Mouse (Mus musculus): Measurements from ENCODE around the gene Cdkn3. TPM values are rescaled to one million over a fixed set of nuclear protein-coding genes. Genes with fewer than 3 reads are reported as not detected.

Cdkn3 gene
- polyA plus RNA-seq, 1 experiment, result 18.2 TPM

GRCm38 (mm10) chr14:46803791-46804190, 43.5 kb downstream of the Cdkn3 start:
- Histone ChIP-seq H3K4me3 (ENCODE audit: insufficient read depth, poor library complexity, severe bottlenecking) (no peak overlapping the region), H3K27me3 (ENCODE audit: control insufficient read depth, insufficient read depth, insufficient read length) (no peaks in the 10 kb centered on the region), H3K79me3 (ENCODE audit: low read depth) (no peaks in the 10 kb centered on the region), H3K36me3 (ENCODE audit: control insufficient read depth, insufficient read depth) (peaks cover 30% of the 10 kb centered on the region), H3K79me2 (ENCODE audit: control insufficient read depth, insufficient read depth) (no peaks in the 10 kb centered on the region), H3ac (ENCODE audit: control insufficient read depth, insufficient read length, low read depth) (no peak overlapping the region)
- TF ChIP-seq MAX (IDR thresholded peaks at IDR 0.05), result no peak
- no peak for TF ChIP-seq CEBPB (IDR thresholded peaks at IDR 0.05; ENCODE audit: low read depth)
- no peak for TF ChIP-seq MYOG (IDR thresholded peaks at IDR 0.05; ENCODE audit: control insufficient read depth, extremely low read depth, insufficient read length)
- no peak for TF ChIP-seq USF1 (IDR thresholded peaks at IDR 0.05; ENCODE audit: low read depth)
- TF ChIP-seq CTCF (IDR thresholded peaks at IDR 0.05; ENCODE audit: control insufficient read depth, insufficient read depth, insufficient read length), result no peak
- TF ChIP-seq MYOD1 (IDR thresholded peaks at IDR 0.05; ENCODE audit: control insufficient read depth, insufficient read length, low read depth), result no peak
- no peak for TF ChIP-seq FOSL1 (IDR thresholded peaks at IDR 0.05; ENCODE audit: insufficient read depth, low read length, poor library complexity, severe bottlenecking)

DNA sequence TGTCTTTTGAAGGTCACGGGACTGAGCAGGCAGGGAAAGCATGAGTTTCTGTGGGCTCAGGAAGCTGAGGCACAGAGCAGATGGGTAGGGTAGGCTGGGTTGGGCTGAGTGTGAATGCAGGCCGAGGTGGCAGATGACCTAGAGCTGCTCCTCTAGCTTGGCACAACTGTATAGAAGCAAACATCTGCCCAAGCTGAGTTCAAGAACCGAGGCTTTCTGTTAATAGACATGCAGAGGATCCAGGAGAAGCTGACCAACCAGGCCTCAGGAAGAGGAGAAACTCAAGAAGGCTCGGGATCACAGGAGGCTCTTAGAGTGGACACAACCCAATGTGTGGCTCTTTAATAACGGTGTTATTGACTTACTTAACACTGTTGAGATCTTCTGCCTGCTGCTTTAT, 45.8 kb downstream of the Cdkn3 start:
- Histone ChIP-seq H3ac (ENCODE audit: control insufficient read depth, insufficient read length, low read depth) (no peak overlapping the region), H3K36me3 (ENCODE audit: control insufficient read depth, insufficient read depth) (peaks cover 54% of the 10 kb centered on the region), H3K27me3 (ENCODE audit: control insufficient read depth, insufficient read depth, insufficient read length) (no peaks in the 10 kb centered on the region), H3K79me3 (ENCODE audit: low read depth) (no peaks in the 10 kb centered on the region), H3K79me2 (ENCODE audit: control insufficient read depth, insufficient read depth) (no peaks in the 10 kb centered on the region), H3K4me3 (ENCODE audit: insufficient read depth, poor library complexity, severe bottlenecking) (no peak overlapping the region)
- TF ChIP-seq FOSL1 (IDR thresholded peaks at IDR 0.05; ENCODE audit: insufficient read depth, low read length, poor library complexity, severe bottlenecking) (no peak), MYOG (IDR thresholded peaks at IDR 0.05; ENCODE audit: control insufficient read depth, extremely low read depth, insufficient read length) (no peak), MAX (IDR thresholded peaks at IDR 0.05) (no peak), CTCF (IDR thresholded peaks at IDR 0.05; ENCODE audit: control insufficient read depth, insufficient read depth, insufficient read length) (no peak), MYOD1 (IDR thresholded peaks at IDR 0.05; ENCODE audit: control insufficient read depth, insufficient read length, low read depth) (no peak), USF1 (IDR thresholded peaks at IDR 0.05; ENCODE audit: low read depth) (no peak), CEBPB (IDR thresholded peaks at IDR 0.05; ENCODE audit: low read depth) (no peak)

GRCm38 (mm10) chr14:46807927-46808326, 47.6 kb downstream of the Cdkn3 start:
- TF ChIP-seq CTCF (IDR thresholded peaks at IDR 0.05; ENCODE audit: control insufficient read depth, insufficient read depth, insufficient read length) (no peak), MYOG (IDR thresholded peaks at IDR 0.05; ENCODE audit: control insufficient read depth, extremely low read depth, insufficient read length) (no peak), MAX (IDR thresholded peaks at IDR 0.05) (no peak), FOSL1 (IDR thresholded peaks at IDR 0.05; ENCODE audit: insufficient read depth, low read length, poor library complexity, severe bottlenecking) (no peak), MYOD1 (IDR thresholded peaks at IDR 0.05; ENCODE audit: control insufficient read depth, insufficient read length, low read depth) (no peak), USF1 (IDR thresholded peaks at IDR 0.05; ENCODE audit: low read depth) (no peak), CEBPB (IDR thresholded peaks at IDR 0.05; ENCODE audit: low read depth) (no peak)
- Histone ChIP-seq H3K36me3 (ENCODE audit: control insufficient read depth, insufficient read depth) (peaks cover 67% of the 10 kb centered on the region), H3ac (ENCODE audit: control insufficient read depth, insufficient read length, low read depth) (no peak overlapping the region), H3K79me2 (ENCODE audit: control insufficient read depth, insufficient read depth) (peaks cover 12% of the 10 kb centered on the region), H3K79me3 (ENCODE audit: low read depth) (no peaks in the 10 kb centered on the region), H3K27me3 (ENCODE audit: control insufficient read depth, insufficient read depth, insufficient read length) (no peaks in the 10 kb centered on the region), H3K4me3 (ENCODE audit: insufficient read depth, poor library complexity, severe bottlenecking) (no peak overlapping the region)

GRCm38 (mm10) chr14:46815640-46816039, 55.3 kb downstream of the Cdkn3 start:
- no peak for TF ChIP-seq CEBPB (IDR thresholded peaks at IDR 0.05; ENCODE audit: low read depth)
- TF ChIP-seq FOSL1 (IDR thresholded peaks at IDR 0.05; ENCODE audit: insufficient read depth, low read length, poor library complexity, severe bottlenecking), result no peak
- TF ChIP-seq CTCF (IDR thresholded peaks at IDR 0.05; ENCODE audit: control insufficient read depth, insufficient read depth, insufficient read length), result no peak
- TF ChIP-seq USF1 (IDR thresholded peaks at IDR 0.05; ENCODE audit: low read depth), result no peak
- TF ChIP-seq MYOD1 (IDR thresholded peaks at IDR 0.05; ENCODE audit: control insufficient read depth, insufficient read length, low read depth), result no peak
- no peak for TF ChIP-seq MYOG (IDR thresholded peaks at IDR 0.05; ENCODE audit: control insufficient read depth, extremely low read depth, insufficient read length)
- TF ChIP-seq MAX (IDR thresholded peaks at IDR 0.05), result no peak
- H3K79me3 ChIP-seq (ENCODE audit: low read depth), result peaks cover 60% of the 10 kb centered on the region
- H3K4me3 ChIP-seq (ENCODE audit: insufficient read depth, poor library complexity, severe bottlenecking), result no peak overlapping the region
- peaks cover 89% of the 10 kb centered on the region for H3K79me2 ChIP-seq (ENCODE audit: control insufficient read depth, insufficient read depth)
- no peaks in the 10 kb centered on the region for H3K27me3 ChIP-seq (ENCODE audit: control insufficient read depth, insufficient read depth, insufficient read length)
- H3ac ChIP-seq (ENCODE audit: control insufficient read depth, insufficient read length, low read depth), result no peak overlapping the region
- H3K36me3 ChIP-seq (ENCODE audit: control insufficient read depth, insufficient read depth), result peaks cover 60% of the 10 kb centered on the region

DNA sequence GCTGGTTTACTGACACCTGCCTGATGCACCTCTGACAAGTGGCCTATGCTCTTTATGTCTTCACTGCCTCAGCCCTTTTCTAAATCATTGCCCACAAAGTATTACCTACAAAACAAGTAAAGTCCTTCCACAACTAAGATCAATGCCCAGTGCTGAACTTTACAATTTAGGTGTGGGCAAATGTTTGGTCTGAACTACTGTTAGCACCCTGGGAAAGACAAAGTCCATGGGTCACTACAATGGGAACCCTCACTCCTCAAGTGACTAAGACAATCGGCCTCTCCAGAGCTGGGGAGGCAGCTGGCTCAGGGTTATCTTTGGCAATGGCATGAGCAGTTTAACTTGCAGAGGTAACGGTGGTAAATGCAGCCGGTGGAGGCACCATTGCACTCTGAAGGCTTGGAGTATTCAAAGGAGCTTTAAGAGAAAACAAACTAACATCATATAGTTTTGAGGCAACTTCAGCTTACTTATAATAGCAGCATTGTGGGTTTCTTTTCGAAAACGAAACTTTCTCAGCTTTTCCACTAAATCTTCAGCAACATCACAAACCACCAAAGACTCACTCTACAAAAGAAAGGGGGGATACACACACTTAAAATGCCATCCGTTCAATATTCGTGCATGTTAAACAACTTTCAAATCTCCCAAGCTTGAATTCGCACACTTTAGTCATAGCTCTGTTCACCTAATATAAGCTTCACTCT, 56.7 kb downstream of the Cdkn3 start:
- no peak overlapping the region for H3K4me3 ChIP-seq (ENCODE audit: insufficient read depth, poor library complexity, severe bottlenecking)
- no peaks in the 10 kb centered on the region for H3K27me3 ChIP-seq (ENCODE audit: control insufficient read depth, insufficient read depth, insufficient read length)
- H3K79me2 ChIP-seq (ENCODE audit: control insufficient read depth, insufficient read depth), result peaks cover 99% of the 10 kb centered on the region
- no peak overlapping the region for H3ac ChIP-seq (ENCODE audit: control insufficient read depth, insufficient read length, low read depth)
- TF ChIP-seq CEBPB (IDR thresholded peaks at IDR 0.05; ENCODE audit: low read depth) (no peak), CTCF (IDR thresholded peaks at IDR 0.05; ENCODE audit: control insufficient read depth, insufficient read depth, insufficient read length) (no peak), FOSL1 (IDR thresholded peaks at IDR 0.05; ENCODE audit: insufficient read depth, low read length, poor library complexity, severe bottlenecking) (no peak), USF1 (IDR thresholded peaks at IDR 0.05; ENCODE audit: low read depth) (no peak), MYOG (IDR thresholded peaks at IDR 0.05; ENCODE audit: control insufficient read depth, extremely low read depth, insufficient read length) (no peak), MYOD1 (IDR thresholded peaks at IDR 0.05; ENCODE audit: control insufficient read depth, insufficient read length, low read depth) (no peak)
- peaks cover 70% of the 10 kb centered on the region for H3K79me3 ChIP-seq (ENCODE audit: low read depth)
- peaks cover 46% of the 10 kb centered on the region for H3K36me3 ChIP-seq (ENCODE audit: control insufficient read depth, insufficient read depth)

All from C2C12 (cell line).